Mouse (Mus musculus): Measurements from ENCODE around the gene Gm11034. TPM values are rescaled to one million over a fixed set of nuclear protein-coding genes. Genes with fewer than 3 reads are reported as not detected.
A peak's percentile ranks its signal among the peaks of the same experiment; 100 is the strongest.

The Gm11034 gene
- polyA plus RNA-seq, 1 experiment from 2014 or later, result not detected

GRCm38 (mm10) chr8:72259862-72260261 lies 46.4 kb upstream of the Gm11034 start:
- TF ChIP-seq EP300 (IDR thresholded peaks at IDR 0.05; ENCODE audit: low read depth) (no peak), CTCF (IDR thresholded peaks at IDR 0.05; ENCODE audit: low read depth) (no peak)
- no peaks in the 10 kb centered on the region for H3K27me3 ChIP-seq (ENCODE audit: insufficient read depth, low read length)
- WGBS (ENCODE audit: insufficient replicate concordance), result 51% methylated on average over 2 of the region's 2 CpGs
- H3K9ac ChIP-seq (replicated peaks), result no peak overlapping the region
- no peaks in the 10 kb centered on the region; the same call in 1 of the 2 replicates for H3K4me1 ChIP-seq (ENCODE audit: insufficient read depth)
- H3K27ac ChIP-seq (ENCODE audit: low read depth), result no peak overlapping the region
- DNase-seq (no peak), ATAC-seq (peak; percentile 79)
- H3K4me2 ChIP-seq (ENCODE audit: low read depth, low read length), result no peak overlapping the region
- 0 out of 2 replicates have a peak, but pooled peaks cover 3% of the 10 kb centered on the region for H3K36me3 ChIP-seq (replicated peaks; ENCODE audit: insufficient read depth, low read length)
- H3K9me3 ChIP-seq (ENCODE audit: low read length), result no peaks in the 10 kb centered on the region
- no peak overlapping the region for H3K4me3 ChIP-seq (ENCODE audit: low read depth, low read length)

GRCm38 (mm10) chr8:72257902-72258238 lies 44.4 kb upstream of the Gm11034 start:
- 89% methylated on average over 1 of the region's 1 CpGs for WGBS (ENCODE audit: insufficient replicate concordance)
- no peaks in the 10 kb centered on the region for H3K9me3 ChIP-seq (ENCODE audit: low read length)
- H3K4me3 ChIP-seq (ENCODE audit: low read depth, low read length), result no peak overlapping the region
- no peaks in the 10 kb centered on the region; the same call in 1 of the 2 replicates for H3K4me1 ChIP-seq (ENCODE audit: insufficient read depth)
- H3K4me2 ChIP-seq (ENCODE audit: low read depth, low read length), result no peak overlapping the region
- no peak for ATAC-seq
- H3K9ac ChIP-seq (replicated peaks), result no peak overlapping the region
- DNase-seq, result no peak
- TF ChIP-seq EP300 (IDR thresholded peaks at IDR 0.05; ENCODE audit: low read depth) (no peak), CTCF (IDR thresholded peaks at IDR 0.05; ENCODE audit: low read depth) (no peak)
- H3K27me3 ChIP-seq (ENCODE audit: insufficient read depth, low read length), result no peaks in the 10 kb centered on the region
- H3K36me3 ChIP-seq (replicated peaks; ENCODE audit: insufficient read depth, low read length), result peaks cover 8% of the 10 kb centered on the region
- no peak overlapping the region for H3K27ac ChIP-seq (ENCODE audit: low read depth)

- ATAC-seq, result no peak
- TF ChIP-seq CTCF (IDR thresholded peaks at IDR 0.05; ENCODE audit: low read depth), result peak; percentile 74
- no peak for TF ChIP-seq EP300 (IDR thresholded peaks at IDR 0.05; ENCODE audit: low read depth)
These were observed 43.9 kb upstream of the Gm11034 start for GRCm38 (mm10) chr8:72257171-72257901.

GRCm38 (mm10) chr8:72244610-72245009 lies 31.2 kb upstream of the Gm11034 start:
- Histone ChIP-seq H3K36me3 (replicated peaks; ENCODE audit: insufficient read depth, low read length) (peaks cover 27% of the 10 kb centered on the region), H3K9me3 (ENCODE audit: low read length) (no peaks in the 10 kb centered on the region), H3K9ac (replicated peaks) (no peak overlapping the region), H3K27me3 (ENCODE audit: insufficient read depth, low read length) (no peaks in the 10 kb centered on the region), H3K4me2 (ENCODE audit: low read depth, low read length) (no peak overlapping the region), H3K27ac (ENCODE audit: low read depth) (no peak overlapping the region), H3K4me1 (ENCODE audit: insufficient read depth) (peaks cover 29% of the 10 kb centered on the region), H3K4me3 (ENCODE audit: low read depth, low read length) (no peak overlapping the region)
- TF ChIP-seq CTCF (IDR thresholded peaks at IDR 0.05; ENCODE audit: low read depth) (no peak), EP300 (IDR thresholded peaks at IDR 0.05; ENCODE audit: low read depth) (no peak)
- no peak for DNase-seq
- no peak for ATAC-seq
- 33% methylated on average over 2 of the region's 2 CpGs for WGBS (ENCODE audit: insufficient replicate concordance)

More at GRCm38 (mm10) chr8:72257171-72257901, 43.9 kb upstream of the Gm11034 start:
- H3K4me2 ChIP-seq (ENCODE audit: low read depth, low read length), result no peak overlapping the region
- H3K27ac ChIP-seq (ENCODE audit: low read depth), result no peak overlapping the region
- no peaks in the 10 kb centered on the region for H3K9me3 ChIP-seq (ENCODE audit: low read length)
- no peaks in the 10 kb centered on the region for H3K27me3 ChIP-seq (ENCODE audit: insufficient read depth, low read length)
- H3K4me1 ChIP-seq (ENCODE audit: insufficient read depth), result no peaks in the 10 kb centered on the region; the same call in 1 of the 2 replicates
- no peak overlapping the region for H3K9ac ChIP-seq (replicated peaks)
- peaks cover 13% of the 10 kb centered on the region for H3K36me3 ChIP-seq (replicated peaks; ENCODE audit: insufficient read depth, low read length)
- peak; percentile 57 for DNase-seq
- H3K4me3 ChIP-seq (ENCODE audit: low read depth, low read length), result no peak overlapping the region
- 52% methylated on average over 7 of the region's 7 CpGs for WGBS (ENCODE audit: insufficient replicate concordance)

GRCm38 (mm10) chr8:72242226-72242625 lies 28.8 kb upstream of the Gm11034 start:
- H3K4me1 ChIP-seq (ENCODE audit: insufficient read depth), result peaks cover 34% of the 10 kb centered on the region
- H3K9me3 ChIP-seq (ENCODE audit: low read length), result no peaks in the 10 kb centered on the region
- WGBS (ENCODE audit: insufficient replicate concordance), result 82% methylated on average over 1 of the region's 1 CpGs
- TF ChIP-seq EP300 (IDR thresholded peaks at IDR 0.05; ENCODE audit: low read depth) (no peak), CTCF (IDR thresholded peaks at IDR 0.05; ENCODE audit: low read depth) (no peak)
- no peak overlapping the region for H3K4me3 ChIP-seq (ENCODE audit: low read depth, low read length)
- H3K4me2 ChIP-seq (ENCODE audit: low read depth, low read length), result no peak overlapping the region
- DNase-seq, result no peak
- no peaks in the 10 kb centered on the region for H3K27me3 ChIP-seq (ENCODE audit: insufficient read depth, low read length)
- peaks cover 16% of the 10 kb centered on the region for H3K36me3 ChIP-seq (replicated peaks; ENCODE audit: insufficient read depth, low read length)
- no peak for ATAC-seq
- H3K9ac ChIP-seq (replicated peaks), result no peak overlapping the region
- H3K27ac ChIP-seq (ENCODE audit: low read depth), result no peak overlapping the region

- peak; percentile 14 for DNase-seq
- Histone ChIP-seq H3K4me2 (ENCODE audit: low read depth, low read length) (peak overlapping the region; percentile 88), H3K9ac (replicated peaks) (peak overlapping the region; percentile 74), H3K4me1 (ENCODE audit: insufficient read depth) (peaks cover 34% of the 10 kb centered on the region), H3K4me3 (ENCODE audit: low read depth, low read length) (peak overlapping the region; percentile 75), H3K9me3 (ENCODE audit: low read length) (no peaks in the 10 kb centered on the region), H3K36me3 (replicated peaks; ENCODE audit: insufficient read depth, low read length) (peaks cover 10% of the 10 kb centered on the region), H3K27me3 (ENCODE audit: insufficient read depth, low read length) (no peaks in the 10 kb centered on the region), H3K27ac (ENCODE audit: low read depth) (peak overlapping the region; percentile 80; the same call in 1 of the 2 replicates)
- TF ChIP-seq EP300 (IDR thresholded peaks at IDR 0.05; ENCODE audit: low read depth) (no peak), CTCF (IDR thresholded peaks at IDR 0.05; ENCODE audit: low read depth) (no peak)
- 46% methylated on average over 7 of the region's 7 CpGs for WGBS (ENCODE audit: insufficient replicate concordance)
- no peak for ATAC-seq
These were observed 27.5 kb upstream of the Gm11034 start for GRCm38 (mm10) chr8:72240951-72241350.

All from liver, postnatal 0 days (tissue).